Mouse (Mus musculus): ENCODE data around the gene C1ql4. TPM values are rescaled to one million over a fixed set of nuclear protein-coding genes. Genes with fewer than 3 reads are reported as not detected.
"Not testable (repeated sequence)": the region's sequence is repeated elsewhere in the genome, so short reads cannot be mapped to it uniquely, and the experiment has no call there.

C1ql4 gene
- polyA plus RNA-seq, 1 experiment from 2014 or later = 18.7 TPM

DNA sequence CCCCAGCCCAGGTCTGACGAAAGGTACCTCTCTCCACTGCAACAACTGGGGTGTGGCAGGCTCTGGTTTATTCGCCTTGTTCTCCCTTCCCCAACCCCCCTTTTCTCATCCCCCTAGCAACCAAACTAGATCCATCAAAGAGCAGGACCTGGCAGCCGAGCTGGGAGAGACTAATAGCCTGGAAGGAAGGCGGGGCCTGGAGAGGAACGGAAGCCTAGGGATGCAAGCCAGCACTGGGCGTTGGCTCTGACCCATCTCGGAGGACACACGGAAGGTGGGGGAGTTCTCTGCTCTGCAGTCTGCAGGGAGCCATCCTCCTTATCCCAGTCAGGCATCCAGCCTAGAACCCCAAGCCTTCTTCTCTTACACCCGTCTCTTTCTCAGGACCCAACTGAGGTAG lies 34.2 kb downstream of the C1ql4 start:
- Histone ChIP-seq H3K9ac (no peak overlapping the region), H3K36me3 (no peaks in the 10 kb centered on the region), H3K4me2 (replicated peaks) (no peak overlapping the region), H3K4me3 (no peak overlapping the region), H3K27ac (no peak overlapping the region), H3K9me3 (replicated peaks) (no peaks in the 10 kb centered on the region), H3K27me3 (peaks cover 73% of the 10 kb centered on the region), H3K4me1 (peaks cover 31% of the 10 kb centered on the region)
- 5% methylated on average over 9 of the region's 9 CpGs for WGBS
- no peak for ATAC-seq (ENCODE audit: low FRiP score)

- Histone ChIP-seq H3K4me3 (no peak overlapping the region), H3K27ac (no peak overlapping the region), H3K9me3 (replicated peaks) (no peaks in the 10 kb centered on the region), H3K27me3 (peaks cover 36% of the 10 kb centered on the region), H3K4me2 (replicated peaks) (no peak overlapping the region), H3K36me3 (no peaks in the 10 kb centered on the region), H3K4me1 (peaks cover 16% of the 10 kb centered on the region), H3K9ac (no peak overlapping the region)
- no peak for ATAC-seq (ENCODE audit: low FRiP score)
- 32% methylated on average over 13 of the region's 13 CpGs for WGBS
These were observed 38.0 kb downstream of the C1ql4 start for GRCm38 (mm10) chr15:99049473-99050253.

DNA sequence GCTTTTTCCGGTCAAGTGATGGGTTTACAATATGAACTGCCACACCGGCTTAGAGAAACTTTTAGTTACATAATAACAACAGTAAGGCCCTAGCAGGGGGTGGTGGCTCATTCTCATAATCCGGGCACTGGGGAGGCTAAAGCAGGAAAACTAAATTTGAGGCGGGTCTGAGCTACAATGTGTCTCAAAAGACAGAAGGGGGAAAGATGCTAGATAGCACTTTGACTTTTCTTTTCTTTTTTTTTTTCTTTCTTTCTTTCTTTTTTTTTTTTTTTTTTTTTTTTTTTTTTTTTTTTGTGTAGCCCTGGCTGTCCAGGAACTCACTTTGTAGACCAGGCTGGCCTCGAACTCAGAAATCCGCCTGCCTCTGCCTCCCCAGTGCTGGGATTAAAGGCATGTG lies 41.9 kb downstream of the C1ql4 start:
- not testable (repeated sequence) for ATAC-seq (ENCODE audit: low FRiP score); H3K36me3 ChIP-seq; H3K4me2 ChIP-seq (replicated peaks); H3K9ac ChIP-seq; H3K4me3 ChIP-seq; H3K27ac ChIP-seq; H3K27me3 ChIP-seq; H3K9me3 ChIP-seq (replicated peaks)
- peaks cover 14% of the 10 kb centered on the region for H3K4me1 ChIP-seq
- 76% methylated on average over 6 of the region's 6 CpGs for WGBS

DNA sequence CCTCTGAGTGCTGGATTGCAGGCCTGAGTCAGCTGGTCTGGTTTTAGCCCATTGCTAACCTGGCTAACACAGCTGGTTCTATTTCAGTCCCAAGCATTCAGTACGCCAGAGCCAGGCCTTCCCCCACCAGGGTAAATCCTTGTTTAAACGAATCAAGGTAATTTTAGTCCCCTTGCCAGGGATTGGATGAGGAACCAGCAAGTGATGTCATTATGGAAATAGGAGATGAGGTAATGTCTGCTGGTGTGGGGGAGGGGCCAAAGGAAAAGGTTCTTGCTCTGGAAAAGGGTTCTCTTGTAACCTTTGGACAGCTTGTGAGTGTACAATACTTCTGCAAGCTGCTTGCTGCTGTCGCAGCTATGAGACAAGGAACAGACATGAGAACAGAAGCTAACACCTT lies 42.8 kb downstream of the C1ql4 start:
- H3K27ac ChIP-seq = no peak overlapping the region
- H3K9me3 ChIP-seq (replicated peaks) = no peaks in the 10 kb centered on the region
- no peak overlapping the region for H3K4me3 ChIP-seq
- no peak for ATAC-seq (ENCODE audit: low FRiP score)
- peaks cover 15% of the 10 kb centered on the region for H3K4me1 ChIP-seq
- 0 out of 2 replicates have a peak, but pooled peaks cover 2% of the 10 kb centered on the region for H3K27me3 ChIP-seq
- no peaks in the 10 kb centered on the region for H3K36me3 ChIP-seq
- WGBS = 73% methylated on average over 3 of the region's 3 CpGs
- H3K4me2 ChIP-seq (replicated peaks) = no peak overlapping the region
- no peak overlapping the region for H3K9ac ChIP-seq

- no peaks in the 10 kb centered on the region for H3K27me3 ChIP-seq
- H3K27ac ChIP-seq = no peak overlapping the region
- H3K9ac ChIP-seq = no peak overlapping the region
- no peaks in the 10 kb centered on the region for H3K9me3 ChIP-seq (replicated peaks)
- H3K4me1 ChIP-seq = peaks cover 15% of the 10 kb centered on the region
- no peaks in the 10 kb centered on the region for H3K36me3 ChIP-seq
- WGBS = 88% methylated on average over 5 of the region's 5 CpGs
- no peak for ATAC-seq (ENCODE audit: low FRiP score)
- H3K4me3 ChIP-seq = no peak overlapping the region
- no peak overlapping the region for H3K4me2 ChIP-seq (replicated peaks)
These were observed 45.3 kb downstream of the C1ql4 start for GRCm38 (mm10) chr15:99042334-99042733.

- H3K27ac ChIP-seq = no peak overlapping the region
These were observed 46.4 kb downstream of the C1ql4 start for GRCm38 (mm10) chr15:99040920-99041856.

DNA sequence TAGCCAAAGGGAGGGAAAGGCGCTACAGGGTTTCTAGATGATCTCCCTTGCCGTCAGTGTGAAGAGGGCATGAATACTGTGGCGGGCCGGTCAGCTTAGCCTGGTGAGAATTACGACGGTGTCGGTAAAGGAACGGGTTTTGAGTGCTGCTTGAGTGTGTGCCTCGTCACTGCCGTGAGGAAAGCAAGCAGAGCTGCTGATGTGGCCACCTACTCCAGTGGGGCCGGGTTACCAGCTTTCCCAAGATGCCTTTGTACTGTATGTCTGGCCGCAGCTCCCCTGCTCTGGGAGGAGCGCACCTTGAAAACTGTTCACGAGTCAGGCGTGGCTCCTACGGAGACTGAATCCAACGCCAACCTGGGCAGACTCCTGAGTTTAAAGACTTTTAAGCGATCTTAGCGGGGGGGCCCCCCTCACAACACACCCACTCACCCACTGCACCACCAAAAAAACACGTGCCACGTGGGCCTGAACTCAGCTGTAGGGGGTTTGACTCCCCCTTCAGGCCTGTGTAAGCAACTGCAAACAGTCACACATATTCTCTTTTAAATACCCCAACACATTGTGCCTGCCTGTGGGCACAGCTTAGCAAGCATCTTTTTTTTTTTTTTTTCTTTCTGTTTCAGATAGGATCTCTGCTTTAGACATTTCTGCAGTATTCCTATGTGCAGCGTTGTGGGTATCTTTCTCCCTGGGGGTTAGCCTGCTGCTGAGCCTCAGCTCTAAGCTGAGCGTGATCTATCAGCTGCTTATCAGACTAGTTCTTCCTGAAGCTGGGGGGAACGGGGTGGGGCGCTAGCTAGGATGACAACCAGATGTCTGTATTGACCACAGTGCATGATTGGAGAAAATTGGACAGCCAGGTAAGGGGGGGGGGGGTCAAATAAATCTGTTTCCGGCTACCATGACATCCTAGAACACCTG lies 47.4 kb downstream of the C1ql4 start:
- ATAC-seq (ENCODE audit: low FRiP score) = no peak
- Histone ChIP-seq H3K27me3 (no peaks in the 10 kb centered on the region), H3K4me3 (no peak overlapping the region), H3K36me3 (peaks cover 12% of the 10 kb centered on the region), H3K27ac (no peak overlapping the region), H3K4me2 (replicated peaks) (no peak overlapping the region), H3K4me1 (peaks cover 15% of the 10 kb centered on the region), H3K9me3 (replicated peaks) (no peaks in the 10 kb centered on the region), H3K9ac (no peak overlapping the region)
- 73% methylated on average over 26 of the region's 26 CpGs for WGBS

More at GRCm38 (mm10) chr15:99040920-99041856, 46.4 kb downstream of the C1ql4 start:
- no peak overlapping the region for H3K4me3 ChIP-seq
- peaks cover 6% of the 10 kb centered on the region; the same call in 1 of the 2 replicates for H3K36me3 ChIP-seq
- WGBS = 52% methylated on average over 21 of the region's 21 CpGs
- no peak overlapping the region for H3K9ac ChIP-seq
- no peaks in the 10 kb centered on the region for H3K27me3 ChIP-seq
- H3K4me2 ChIP-seq (replicated peaks) = no peak overlapping the region
- ATAC-seq (ENCODE audit: low FRiP score) = no peak
- no peaks in the 10 kb centered on the region for H3K9me3 ChIP-seq (replicated peaks)
- peaks cover 15% of the 10 kb centered on the region for H3K4me1 ChIP-seq

DNA sequence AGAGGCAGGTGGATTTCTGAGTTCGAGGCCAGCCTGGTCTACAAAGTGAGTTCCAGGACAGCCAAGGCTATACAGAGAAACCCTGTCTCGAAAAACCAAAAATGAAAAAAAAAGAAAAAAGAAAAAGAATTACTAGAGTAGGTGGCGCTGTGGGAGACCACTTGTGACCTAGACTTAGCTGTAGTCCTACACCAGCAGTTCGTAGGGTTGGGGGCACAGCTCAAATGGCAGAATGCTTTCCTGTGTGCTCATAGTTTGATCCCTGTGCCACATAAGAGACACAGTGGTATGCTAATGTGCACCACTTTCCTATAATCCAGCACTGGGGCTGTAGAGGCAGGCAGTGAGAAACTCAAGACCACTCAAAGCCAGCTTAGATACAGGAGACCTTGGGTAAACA lies 48.3 kb downstream of the C1ql4 start:
- no peak for ATAC-seq (ENCODE audit: low FRiP score)
- Histone ChIP-seq H3K36me3 (peaks cover 19% of the 10 kb centered on the region), H3K27ac (no peak overlapping the region), H3K27me3 (no peaks in the 10 kb centered on the region), H3K4me3 (no peak overlapping the region), H3K9ac (no peak overlapping the region), H3K4me1 (peaks cover 11% of the 10 kb centered on the region), H3K9me3 (replicated peaks) (no peaks in the 10 kb centered on the region), H3K4me2 (replicated peaks) (no peak overlapping the region)
- 84% methylated on average over 4 of the region's 4 CpGs for WGBS

- H3K9ac ChIP-seq = no peak overlapping the region
- WGBS = 90% methylated on average over 5 of the region's 5 CpGs
- H3K27ac ChIP-seq = no peak overlapping the region
- H3K36me3 ChIP-seq = peaks cover 19% of the 10 kb centered on the region
- ATAC-seq (ENCODE audit: low FRiP score) = no peak
- H3K27me3 ChIP-seq = no peaks in the 10 kb centered on the region
- no peak overlapping the region for H3K4me2 ChIP-seq (replicated peaks)
- H3K4me3 ChIP-seq = no peak overlapping the region
- H3K4me1 ChIP-seq = peaks cover 11% of the 10 kb centered on the region
- no peaks in the 10 kb centered on the region for H3K9me3 ChIP-seq (replicated peaks)
These were observed 48.8 kb downstream of the C1ql4 start for GRCm38 (mm10) chr15:99038797-99039196.

GRCm38 (mm10) chr15:99038025-99038424 lies 49.6 kb downstream of the C1ql4 start:
- Histone ChIP-seq H3K4me1 (peaks cover 14% of the 10 kb centered on the region), H3K4me2 (replicated peaks) (no peak overlapping the region), H3K27me3 (no peaks in the 10 kb centered on the region), H3K36me3 (peaks cover 19% of the 10 kb centered on the region), H3K4me3 (no peak overlapping the region), H3K9me3 (replicated peaks) (no peaks in the 10 kb centered on the region), H3K9ac (no peak overlapping the region), H3K27ac (no peak overlapping the region)
- no peak for ATAC-seq (ENCODE audit: low FRiP score)
- WGBS = 85% methylated on average over 1 of the region's 1 CpGs

DNA sequence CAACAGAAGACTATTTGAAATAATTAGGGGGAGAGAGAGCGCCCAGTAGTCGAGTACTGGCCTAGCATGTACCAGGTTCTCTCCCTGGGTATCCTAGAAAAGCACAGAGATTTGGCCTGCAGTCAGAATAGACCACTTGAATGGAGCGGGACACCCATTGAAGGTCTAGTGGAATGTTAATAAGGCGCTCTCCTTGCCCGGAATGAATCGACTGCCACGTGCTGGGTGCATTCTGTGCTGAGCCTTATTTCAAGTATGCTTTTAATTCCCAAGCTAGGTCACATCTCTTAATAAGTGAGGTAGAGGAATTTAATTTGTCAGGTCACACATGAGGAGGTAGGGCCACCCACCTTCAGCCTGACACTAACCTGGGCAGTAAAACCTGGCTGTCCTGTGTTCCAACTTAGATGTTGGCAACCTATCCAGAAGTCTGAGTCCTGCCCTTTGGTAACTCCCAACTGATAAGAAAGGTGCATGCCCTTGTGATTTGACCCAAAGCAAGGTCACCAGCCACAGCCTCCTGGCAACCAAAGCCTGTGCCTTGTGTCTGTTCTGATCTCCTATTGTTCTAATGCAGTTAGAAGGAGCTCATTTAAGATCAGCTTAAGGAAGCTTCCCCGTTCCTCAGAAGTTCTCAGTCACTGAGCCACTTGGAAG lies 51.2 kb downstream of the C1ql4 start:
- Histone ChIP-seq H3K9ac (no peak overlapping the region), H3K4me3 (no peak overlapping the region), H3K4me2 (replicated peaks) (no peak overlapping the region), H3K4me1 (peaks cover 20% of the 10 kb centered on the region), H3K36me3 (peaks cover 19% of the 10 kb centered on the region), H3K9me3 (replicated peaks) (no peaks in the 10 kb centered on the region), H3K27me3 (0 out of 2 replicates have a peak, but pooled peaks cover 1% of the 10 kb centered on the region), H3K27ac (no peak overlapping the region)
- 91% methylated on average over 8 of the region's 8 CpGs for WGBS
- no peak for ATAC-seq (ENCODE audit: low FRiP score)

Measured in hindbrain, embryonic 12.5 days (tissue).